14 mouse cellular contexts compared by ENCODE assay signal in the genomic region with DNA sequence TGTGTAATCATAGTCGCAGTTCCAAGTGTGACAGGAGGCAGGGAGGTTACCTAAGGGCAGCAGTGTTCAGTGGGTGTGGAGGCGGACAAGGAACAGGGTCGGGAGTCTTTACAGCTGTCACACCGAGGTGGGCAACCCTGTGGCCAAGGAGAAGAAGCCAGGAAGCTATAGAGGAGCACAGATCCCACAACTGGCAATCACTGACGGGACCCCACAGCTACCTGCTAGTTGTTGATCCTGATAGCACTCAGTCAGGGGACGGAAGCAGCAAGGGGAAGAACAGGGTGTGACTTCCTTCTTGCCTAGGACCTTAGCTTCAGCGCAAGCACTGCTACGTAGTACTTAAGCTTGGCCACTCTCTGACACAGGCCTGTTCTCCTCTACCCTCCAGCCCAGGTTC.
DNase-seq lines count a peak whose midpoint lies in the region; ATAC-seq and TF ChIP-seq lines count a peak whose summit lies in the region.
"Had no signal": no experiment of that assay in that cellular context is flagged by ENCODE, and none has a peak within 500 bp of the region (broad histone marks: within the 10 kb centered on the region; RNA-seq: fewer than 3 reads in every experiment).

No protein-coding gene starts in this region.

- H3K27me3 ChIP-seq in kidney, postnatal 0 days (ENCODE audit: insufficient read depth, low read length) = peaks cover 15% of the 10 kb centered on the region
- peaks cover 48% of the 10 kb centered on the region for H3K27me3 ChIP-seq in forebrain, embryonic 11.5 days (ENCODE audit: control insufficient read depth, insufficient read depth, low read length)
- peaks cover 32% of the 10 kb centered on the region for H3K27me3 ChIP-seq in hindbrain, embryonic 14.5 days (ENCODE audit: control insufficient read depth, insufficient read depth, low read length)
- H3K27me3 ChIP-seq in neural tube, embryonic 13.5 days = peaks cover 70% of the 10 kb centered on the region

- no peak overlapping the region for H3K27ac ChIP-seq in kidney, postnatal 0 days
- H3K27ac ChIP-seq in forebrain, embryonic 11.5 days (ENCODE audit: low read depth, low read length) = no peak overlapping the region
- no peak overlapping the region for H3K27ac ChIP-seq in hindbrain, embryonic 14.5 days
- H3K27ac ChIP-seq in neural tube, embryonic 13.5 days (replicated peaks) = no peak overlapping the region
- H3K27ac ChIP-seq: layer of hippocampus, adult 2 months had no signal

- H3K4me2 ChIP-seq in kidney, postnatal 0 days (ENCODE audit: low read length) = no peak overlapping the region
- H3K4me2 ChIP-seq in forebrain, embryonic 11.5 days (ENCODE audit: low read depth, low read length, severe bottlenecking) = peak overlapping the region; percentile 24; the same call in 1 of the 2 replicates
- peak overlapping the region; percentile 47 for H3K4me2 ChIP-seq in hindbrain, embryonic 14.5 days (replicated peaks)
- H3K4me2 ChIP-seq in neural tube, embryonic 13.5 days = peak overlapping the region; percentile 47
- H3K4me2 ChIP-seq: liver, embryonic 11.5 days had no signal

- no peaks in the 10 kb centered on the region for H3K36me3 ChIP-seq in kidney, postnatal 0 days (ENCODE audit: insufficient read depth, low read length)
- no peaks in the 10 kb centered on the region for H3K36me3 ChIP-seq in forebrain, embryonic 11.5 days (ENCODE audit: control insufficient read depth, insufficient read depth, low read length)
- no peaks in the 10 kb centered on the region for H3K36me3 ChIP-seq in hindbrain, embryonic 14.5 days (replicated peaks; ENCODE audit: control insufficient read depth, insufficient read depth)
- H3K36me3 ChIP-seq in neural tube, embryonic 13.5 days = no peaks in the 10 kb centered on the region

- H3K4me3 ChIP-seq in kidney, postnatal 0 days (replicated peaks; ENCODE audit: low read depth, low read length) = no peak overlapping the region
- H3K4me3 ChIP-seq in forebrain, embryonic 11.5 days (ENCODE audit: low read depth, low read length) = no peak overlapping the region
- H3K4me3 ChIP-seq in hindbrain, embryonic 14.5 days (replicated peaks; ENCODE audit: low read length) = no peak overlapping the region
- H3K4me3 ChIP-seq in neural tube, embryonic 13.5 days = peak overlapping the region; percentile 17
- H3K4me3 ChIP-seq: layer of hippocampus, adult 2 months had no signal

- peak; percentile 2 for DNase-seq in kidney, postnatal 0 days (ENCODE audit: low spot score)
- DNase-seq in kidney, postnatal 10 days = no peak
- DNase-seq in forebrain, embryonic 11.5 days (ENCODE audit: low spot score) = no peak
- no peak for DNase-seq in hindbrain, embryonic 14.5 days (ENCODE audit: low spot score)
- no peak for DNase-seq in cerebellum, adult 9-11 months
- DNase-seq in T-cell, adult 2 months (ENCODE audit: low spot score) = no peak
- no peak for DNase-seq in right cerebral cortex, adult 18-20 months
- DNase-seq: adrenal gland, postnatal 25 days; kidney, adult 9 months; lung, postnatal 10 days; retina, postnatal 1 day had no signal

- ATAC-seq in kidney, postnatal 0 days (replicated peaks; ENCODE audit: low FRiP score, low read depth) = no peak
- no peak for ATAC-seq in forebrain, embryonic 11.5 days (replicated peaks; ENCODE audit: low FRiP score)
- ATAC-seq in hindbrain, embryonic 14.5 days (ENCODE audit: low FRiP score) = peak; percentile 32; the same call in 1 of the 2 replicates
- ATAC-seq in neural tube, embryonic 13.5 days (ENCODE audit: low read depth) = no peak

- H3K9ac ChIP-seq in kidney, postnatal 0 days (ENCODE audit: low read depth, low read length) = no peak overlapping the region
- no peak overlapping the region for H3K9ac ChIP-seq in forebrain, embryonic 11.5 days (ENCODE audit: low read length)
- H3K9ac ChIP-seq in hindbrain, embryonic 14.5 days = no peak overlapping the region
- peak overlapping the region; percentile 58; the same call in 1 of the 2 replicates for H3K9ac ChIP-seq in neural tube, embryonic 13.5 days

- no peak for TF ChIP-seq CTCF in kidney, postnatal 0 days (IDR thresholded peaks at IDR 0.05; ENCODE audit: low read depth)

- H3K4me1 ChIP-seq in kidney, postnatal 0 days (replicated peaks; ENCODE audit: insufficient read depth, low read length) = no peaks in the 10 kb centered on the region
- peaks cover 3% of the 10 kb centered on the region; the same call in 1 of the 2 replicates for H3K4me1 ChIP-seq in forebrain, embryonic 11.5 days (replicated peaks; ENCODE audit: control insufficient read depth, insufficient read depth, low read length)
- H3K4me1 ChIP-seq in hindbrain, embryonic 14.5 days (replicated peaks; ENCODE audit: control insufficient read depth, insufficient read depth, low read length) = peaks cover 10% of the 10 kb centered on the region
- peaks cover 25% of the 10 kb centered on the region for H3K4me1 ChIP-seq in neural tube, embryonic 13.5 days (replicated peaks)

- no peaks in the 10 kb centered on the region for H3K9me3 ChIP-seq in kidney, postnatal 0 days (replicated peaks; ENCODE audit: low read length)
- no peaks in the 10 kb centered on the region for H3K9me3 ChIP-seq in forebrain, embryonic 11.5 days (ENCODE audit: control insufficient read depth, low read length)
- no peaks in the 10 kb centered on the region for H3K9me3 ChIP-seq in hindbrain, embryonic 14.5 days (ENCODE audit: control insufficient read depth, low read length)
- no peaks in the 10 kb centered on the region for H3K9me3 ChIP-seq in neural tube, embryonic 13.5 days

- WGBS in kidney, postnatal 0 days = 8% methylated on average over 8 of the region's 8 CpGs
- 7% methylated on average over 8 of the region's 8 CpGs for WGBS in forebrain, embryonic 11.5 days
- WGBS in hindbrain, embryonic 14.5 days = 13% methylated on average over 8 of the region's 8 CpGs
- 14% methylated on average over 8 of the region's 8 CpGs for WGBS in neural tube, embryonic 13.5 days
